Mouse (Mus musculus) cerebellum, postnatal 10 days (tissue): ENCODE results near the gene Cop1.
A peak's percentile ranks its signal among the peaks of the same experiment; 100 is the strongest.

Experiments used
- DNase-seq, 2 experiments: peaks; one replicate each; pipeline ENCODE4 v3.0.0; 2021; ENCODE audit warnings: mixed read lengths in 2 of 2

Gene Cop1

DNA sequence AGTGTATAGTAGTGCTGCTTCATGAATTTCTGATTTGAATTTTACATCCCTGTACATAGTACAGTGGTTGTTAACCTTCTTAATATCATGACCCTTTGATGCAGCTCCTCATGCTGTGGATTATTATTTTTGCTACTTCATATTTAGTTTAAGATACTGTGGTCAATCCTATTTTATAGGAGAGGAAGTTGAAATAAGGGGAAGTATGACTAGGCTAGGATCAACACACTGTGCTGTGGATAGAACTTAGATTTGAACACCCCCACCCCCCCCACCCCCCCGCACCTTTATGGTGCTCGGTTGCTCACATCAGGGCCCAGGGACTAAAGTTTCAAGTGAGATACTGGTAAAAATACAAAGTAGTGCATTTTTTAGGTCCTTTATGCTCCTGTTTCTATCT is 58.7 kb downstream of the Cop1 start:
- DNase-seq = no peak

DNA sequence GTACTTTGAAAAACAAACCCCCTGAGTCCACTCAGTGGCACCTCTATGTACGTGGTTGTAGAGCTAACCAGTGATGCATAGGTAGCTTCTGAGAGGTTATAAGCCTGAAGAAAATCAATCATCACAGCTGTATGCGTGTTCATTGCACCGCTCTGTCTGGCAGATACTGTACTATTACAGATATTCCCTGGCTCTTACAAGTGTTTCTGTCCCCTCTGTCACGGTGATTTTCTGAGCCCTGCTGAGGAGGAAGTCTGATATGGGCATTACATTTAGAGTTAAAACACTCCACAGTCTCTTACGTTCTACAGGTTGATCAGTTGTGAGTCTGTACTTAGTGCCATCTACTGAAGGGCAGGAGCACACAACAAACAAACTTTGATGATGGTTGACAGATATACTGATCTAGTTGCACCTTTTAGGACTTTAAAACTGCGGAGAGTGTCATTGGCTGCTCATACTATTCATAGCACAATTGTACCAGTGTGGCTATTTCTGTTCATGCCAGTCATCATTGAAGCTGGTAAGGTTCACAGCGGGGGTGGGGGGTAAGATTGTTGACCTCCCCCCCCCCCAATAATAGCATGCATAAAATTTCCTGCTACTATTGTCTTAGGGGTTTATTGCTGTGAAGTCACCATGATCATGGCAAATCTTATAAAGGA is 69.4 kb downstream of the Cop1 start:
- DNase-seq = no peak

DNA sequence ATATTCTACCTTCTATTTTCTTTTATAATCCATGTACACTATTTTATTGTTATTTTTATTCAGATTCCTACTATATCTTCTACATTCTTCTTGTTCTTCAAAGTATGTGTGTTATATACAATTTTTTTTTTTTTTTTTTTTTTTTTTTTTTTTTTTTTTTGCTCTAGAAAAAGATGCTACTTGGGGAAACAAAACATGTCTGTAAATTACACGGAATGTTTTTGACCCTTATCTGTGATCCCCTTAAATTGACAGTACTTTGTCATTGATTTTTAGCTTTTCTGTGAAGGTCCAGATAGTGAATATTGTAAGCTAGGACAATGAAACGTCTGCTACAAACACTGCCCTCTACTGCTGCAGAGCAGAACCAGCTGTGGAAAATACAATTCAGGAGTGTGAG is 81.5 kb downstream of the Cop1 start:
- DNase-seq = no peak

GRCm38 (mm10) chr1:159322586-159322985 is 90.5 kb downstream of the Cop1 start:
- peak; percentile 16 to 39 for DNase-seq

DNA sequence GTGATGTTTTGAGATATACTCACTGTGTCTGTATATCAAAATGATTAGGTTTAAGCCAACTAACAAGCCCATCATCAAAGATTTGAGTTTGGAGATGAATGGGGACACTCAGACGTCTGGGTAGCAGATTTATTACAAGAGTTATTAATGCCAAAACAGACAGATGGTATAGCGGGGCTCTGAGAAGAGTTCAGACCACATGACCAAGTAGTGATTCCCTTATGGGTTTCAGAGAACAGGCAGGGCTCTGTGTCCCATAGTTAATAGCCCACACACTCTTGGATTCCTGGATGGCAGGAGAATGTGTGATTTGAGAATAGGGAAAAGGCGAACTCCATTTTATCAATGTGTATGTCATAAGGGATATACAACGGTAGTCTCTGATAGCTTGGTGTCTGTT is 98.9 kb downstream of the Cop1 start:
- DNase-seq = peak; percentile 15 to 44

GRCm38 (mm10) chr1:159334157-159334556 is 102.0 kb downstream of the Cop1 start:
- no peak for DNase-seq

DNA sequence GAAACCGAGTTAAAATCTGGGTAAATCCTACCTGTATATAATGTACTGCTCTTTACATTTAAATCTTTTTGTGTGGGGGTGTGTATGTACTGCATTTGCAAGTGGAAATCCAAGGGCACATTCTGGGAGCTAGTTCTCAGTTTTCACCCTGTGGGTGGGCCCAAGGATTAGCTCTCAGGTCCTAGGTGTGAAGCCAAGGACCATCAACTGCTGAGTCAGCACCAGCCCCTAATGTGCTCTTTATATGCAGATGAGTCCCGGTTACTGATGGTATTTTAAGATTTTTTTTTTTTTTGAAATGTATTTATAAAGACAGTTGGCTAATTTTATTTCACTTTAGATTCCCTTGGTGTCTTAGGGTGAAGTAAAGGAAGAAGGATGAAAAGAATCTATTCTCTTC is 110.2 kb downstream of the Cop1 start:
- no peak for DNase-seq

DNA sequence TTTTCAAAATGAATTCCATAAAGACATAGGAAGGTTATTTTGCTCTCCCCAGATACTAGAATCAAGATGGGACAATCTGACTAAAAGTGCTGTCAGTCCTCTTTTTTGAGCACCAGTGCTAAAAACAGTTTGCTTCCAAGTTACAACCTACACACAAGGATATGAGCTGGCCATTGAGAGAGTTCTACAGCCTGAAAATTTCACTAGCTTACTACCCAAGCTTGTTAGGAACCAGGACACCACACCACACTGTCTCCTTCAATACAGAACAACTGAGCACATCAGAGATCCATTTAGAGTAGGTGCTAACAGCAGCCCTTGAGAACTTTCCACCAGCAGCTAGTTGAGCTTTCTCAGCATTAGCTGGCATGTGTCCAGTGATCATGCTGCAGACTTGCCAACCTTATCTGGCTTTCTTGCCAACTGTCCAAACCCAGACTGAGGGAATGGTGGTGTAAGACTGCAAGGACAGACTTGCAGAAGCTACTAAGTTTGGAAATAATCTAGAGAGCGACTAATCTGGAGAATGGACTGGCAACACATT is 123.0 kb downstream of the Cop1 start:
- DNase-seq = peak; percentile 48 to 63

DNA sequence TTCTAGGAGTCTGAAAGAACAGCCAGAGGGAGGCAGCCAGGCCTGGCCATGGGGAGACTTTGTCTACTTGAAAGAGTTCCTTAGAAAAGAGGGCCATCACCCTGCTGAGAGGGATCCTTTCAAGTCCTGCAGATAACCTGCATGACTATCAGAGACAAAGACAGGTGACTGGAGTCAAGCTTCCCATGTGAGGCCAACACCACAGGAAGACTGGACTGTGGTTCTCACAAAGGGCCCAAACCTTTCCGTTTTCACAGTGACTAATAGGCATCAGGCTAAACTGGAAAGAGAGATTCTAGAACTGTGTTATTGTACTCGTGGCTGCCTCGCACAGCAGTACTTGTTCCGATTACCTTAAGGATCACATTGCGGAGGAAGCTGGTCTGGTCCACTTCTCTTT is 126.6 kb downstream of the Cop1 start:
- DNase-seq = no peak

DNA sequence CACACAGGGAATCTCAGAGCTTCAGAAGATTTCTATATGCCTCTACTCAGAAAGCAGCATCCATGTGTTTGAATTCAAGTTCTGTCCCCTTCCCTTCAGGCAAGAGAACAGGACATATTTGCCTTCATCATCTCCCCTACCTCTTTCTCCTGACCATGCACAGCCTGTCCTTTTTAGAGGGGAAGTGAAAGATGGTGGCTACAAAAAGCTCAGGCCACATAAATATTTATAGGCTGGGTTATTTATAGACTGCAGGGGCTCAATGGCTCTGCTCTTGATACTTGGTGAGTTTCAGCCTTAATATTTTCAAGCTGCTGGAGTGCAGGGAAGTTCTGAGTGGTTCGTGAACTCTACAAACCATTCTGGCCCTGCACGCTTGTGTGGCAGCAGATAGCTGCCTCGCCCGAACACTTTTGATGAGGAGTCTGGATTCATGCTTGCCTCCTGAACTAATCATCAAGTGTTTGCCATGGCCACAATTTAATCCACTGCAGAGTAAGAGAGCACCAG is 139.8 kb downstream of the Cop1 start:
- DNase-seq = no peak

- DNase-seq = no peak
These were observed 150.1 kb downstream of the Cop1 start for GRCm38 (mm10) chr1:159382218-159382617.

GRCm38 (mm10) chr1:159382916-159383315 is 150.8 kb downstream of the Cop1 start:
- no peak for DNase-seq

DNA sequence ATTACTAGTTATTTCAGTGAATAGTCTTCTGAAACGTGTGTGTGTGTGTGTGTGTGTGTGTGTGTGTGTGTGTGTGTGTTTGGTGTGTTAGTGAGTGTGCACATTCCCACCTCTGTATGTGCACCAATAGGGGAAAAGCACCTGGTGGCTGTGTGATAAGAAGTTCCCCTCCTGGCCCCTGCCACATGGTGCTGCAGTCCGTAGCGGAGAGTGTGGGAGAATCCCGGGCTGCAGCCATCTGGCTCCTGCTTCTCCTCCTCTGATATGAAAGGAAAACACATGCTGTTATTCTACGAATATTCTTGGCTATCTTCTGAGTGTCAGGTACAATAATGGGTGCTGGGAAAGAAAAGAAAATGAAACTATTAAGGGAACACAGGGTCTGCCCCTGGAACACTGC is 154.3 kb downstream of the Cop1 start:
- DNase-seq = peak; percentile 53 to 68

DNA sequence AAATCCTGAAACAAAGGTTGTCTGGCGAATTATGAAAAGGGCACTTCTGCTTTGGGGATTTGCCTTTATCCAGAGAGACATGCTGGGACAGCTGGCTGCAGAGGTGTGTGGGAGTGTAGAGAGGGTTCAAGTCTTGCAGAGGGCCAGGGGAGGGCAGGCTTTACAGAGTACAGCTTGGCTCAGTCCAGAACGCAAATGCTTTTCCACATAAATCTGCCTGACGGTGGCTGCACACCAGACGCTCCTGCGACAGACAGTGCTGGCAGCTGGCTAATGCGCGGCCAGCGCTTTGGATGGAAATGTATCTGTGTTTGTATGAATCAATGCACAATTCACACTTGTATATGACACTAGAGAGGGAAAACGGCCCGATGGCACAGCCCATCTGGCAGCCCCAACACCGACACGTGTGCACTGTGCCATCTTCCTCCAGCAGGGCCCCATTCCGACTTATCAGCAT is 156.5 kb downstream of the Cop1 start:
- peak; percentile 74 to 80 for DNase-seq

GRCm38 (mm10) chr1:159390049-159390448 is 157.9 kb downstream of the Cop1 start:
- peak; percentile 83 to 85 for DNase-seq

DNA sequence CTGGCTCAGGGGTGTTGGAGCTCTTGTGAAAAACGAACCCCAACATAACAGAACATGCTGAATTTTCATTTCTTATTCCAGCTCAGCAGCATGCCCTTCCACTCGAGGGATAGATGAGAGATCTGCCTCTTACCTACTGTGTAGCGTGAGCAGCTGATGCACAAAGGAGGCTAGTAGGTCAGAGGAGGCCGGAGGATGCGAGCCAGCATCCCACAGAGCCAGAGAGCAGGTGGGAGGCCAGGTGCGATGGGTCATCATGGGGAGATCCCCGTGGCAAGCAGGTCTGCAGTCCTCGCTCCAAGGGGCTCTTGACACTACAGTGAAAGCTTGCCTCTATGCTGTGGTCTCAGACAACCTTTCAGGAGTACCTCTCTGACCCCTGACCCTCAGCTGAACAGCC is 160.5 kb downstream of the Cop1 start:
- peak; percentile 44 to 46 for DNase-seq

GRCm38 (mm10) chr1:159393070-159393699 is 161.1 kb downstream of the Cop1 start:
- DNase-seq = no peak

DNA sequence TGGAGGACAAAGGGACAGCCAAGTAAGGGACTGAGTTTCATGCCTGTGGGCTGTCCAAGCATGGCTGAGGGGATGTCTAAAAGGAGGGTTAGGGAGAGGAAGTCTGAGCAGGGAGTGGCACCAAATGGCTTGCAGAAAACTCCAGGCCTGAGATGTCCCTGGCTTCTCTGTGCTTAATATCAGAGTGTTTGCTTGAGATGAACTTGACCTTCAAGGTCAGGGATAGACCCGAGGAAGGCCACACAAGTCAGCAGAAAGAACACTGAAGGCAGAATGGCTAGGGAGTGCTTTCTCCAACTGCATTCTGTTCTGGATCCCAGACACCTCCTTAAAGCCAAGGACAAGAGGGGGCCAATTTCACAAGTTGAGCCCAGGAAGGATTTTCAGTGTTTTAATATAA is 161.8 kb downstream of the Cop1 start:
- DNase-seq = no peak

GRCm38 (mm10) chr1:159396515-159396914 is 164.4 kb downstream of the Cop1 start:
- peak; percentile 80 to 83 for DNase-seq
